Mouse (Mus musculus) adrenal gland (tissue): Measurements from ENCODE around the gene Hecw2.

Experiments used
- intact Hi-C: fragments of 180-260 bp; cut with DNase I; formaldehyde crosslinking; loops from one replicate; pipeline ENCODE4 v1.15.1; 2025

Gene Hecw2

DNA sequence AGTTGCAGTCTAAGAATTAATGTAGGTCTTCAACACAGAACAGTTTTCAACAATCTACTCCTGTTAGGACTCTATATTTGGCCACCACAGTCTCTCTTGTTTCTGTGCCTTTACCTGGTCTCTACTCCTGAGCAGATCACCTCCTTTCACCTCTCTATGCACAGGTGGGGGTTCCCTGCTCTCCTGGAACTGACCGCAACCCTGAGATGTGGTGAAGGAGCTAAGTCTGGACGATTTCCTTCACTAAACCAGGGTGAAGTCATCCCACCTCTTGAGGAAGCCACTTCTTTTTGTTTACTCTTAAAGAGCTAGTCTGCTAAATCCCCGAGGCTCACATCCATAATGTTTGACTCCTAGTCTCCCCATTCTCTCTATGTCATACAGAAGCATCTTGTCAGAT, 351.9 kb downstream of the Hecw2 start:
- intact Hi-C loops, result no loop called here

DNA sequence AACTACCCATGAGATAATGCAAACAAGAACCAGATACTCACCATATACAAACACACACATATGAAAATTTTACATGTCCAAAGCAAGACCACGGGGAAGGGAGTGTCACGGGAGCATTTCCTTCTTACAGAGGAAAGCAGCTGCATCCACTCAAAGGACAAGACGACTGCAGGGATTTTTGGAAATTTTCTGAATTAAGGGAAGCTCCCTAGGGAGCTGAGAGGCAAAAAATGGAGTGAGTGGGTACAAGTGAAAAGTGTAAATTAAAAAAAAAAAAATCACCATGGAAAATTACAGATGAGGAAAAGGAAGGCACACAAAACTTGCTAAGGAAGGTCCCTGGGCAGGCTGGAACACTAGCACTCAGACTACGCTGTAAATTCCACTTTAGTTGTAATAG, 353.9 kb downstream of the Hecw2 start:
- intact Hi-C loops, result no loop called here

DNA sequence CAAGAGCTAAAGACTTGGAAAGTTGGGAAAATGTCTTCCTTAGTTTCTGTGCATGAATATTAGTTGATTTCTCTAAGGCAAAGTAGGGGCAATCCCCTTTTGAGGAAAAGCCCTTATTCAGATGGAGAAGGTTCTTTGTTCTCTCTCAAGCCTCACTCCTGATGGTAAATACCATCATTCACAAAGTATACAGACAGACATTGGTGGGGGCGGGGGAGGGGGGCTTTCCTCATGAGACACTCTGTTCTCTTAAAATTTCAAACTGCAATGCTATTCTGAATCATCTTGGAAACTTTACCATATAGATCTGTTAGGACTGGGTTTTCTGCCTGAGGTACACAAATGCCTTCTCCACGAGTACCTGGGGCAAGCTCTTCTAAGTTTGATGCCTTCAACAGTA, 355.6 kb downstream of the Hecw2 start:
- intact Hi-C loops, result no loop called here

DNA sequence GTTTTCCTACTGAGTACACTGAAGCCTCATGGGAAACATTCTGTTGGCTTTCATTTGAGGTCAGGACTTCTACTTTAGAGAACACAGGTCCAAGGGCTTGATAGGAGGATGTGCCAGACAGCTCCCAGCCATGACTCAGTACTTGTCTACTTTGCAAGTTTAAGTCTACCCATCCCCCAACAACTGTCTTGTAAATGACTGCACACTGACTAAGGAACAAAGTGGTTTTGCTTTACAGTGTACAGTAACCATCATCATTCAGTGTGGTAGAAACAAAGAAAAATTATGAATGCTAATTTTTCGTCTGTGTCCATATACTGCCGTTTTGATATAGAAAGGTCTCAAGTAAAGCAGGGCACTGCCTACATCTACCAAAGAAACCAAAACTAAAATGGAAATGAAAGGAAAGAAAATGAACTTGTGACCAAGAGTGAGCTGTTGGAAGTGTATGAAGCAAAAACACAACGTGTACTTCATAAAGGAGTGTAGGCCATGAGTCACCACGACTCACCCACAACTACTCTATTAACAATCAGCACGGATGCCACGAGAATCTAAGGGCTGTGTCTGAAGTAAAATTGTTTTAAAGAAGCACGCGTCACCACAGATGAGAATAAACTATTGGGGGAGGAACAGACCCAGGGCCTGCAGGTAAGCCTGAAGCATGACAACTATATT, 356.6 kb downstream of the Hecw2 start:
- intact Hi-C loops, result no loop called here

DNA sequence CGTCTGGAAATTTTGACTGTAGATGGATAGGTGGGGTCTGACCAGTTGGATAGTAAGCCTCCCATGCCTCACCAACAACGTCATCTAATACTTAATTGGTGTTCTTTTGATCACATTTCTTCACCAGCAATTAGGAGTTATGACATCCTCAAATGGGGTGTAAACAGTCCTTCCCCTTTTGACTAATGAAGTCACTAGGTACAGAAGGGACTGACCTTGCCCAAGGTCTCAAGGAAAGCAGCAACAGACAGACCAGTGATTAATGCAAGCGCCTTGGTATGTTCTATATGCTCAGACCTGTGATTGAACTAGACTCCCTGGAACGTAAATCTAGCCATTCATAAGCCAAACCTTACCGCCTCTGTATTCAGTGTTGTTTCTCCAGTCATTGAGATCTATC, 364.7 kb downstream of the Hecw2 start:
- intact Hi-C loops, result no loop called here

DNA sequence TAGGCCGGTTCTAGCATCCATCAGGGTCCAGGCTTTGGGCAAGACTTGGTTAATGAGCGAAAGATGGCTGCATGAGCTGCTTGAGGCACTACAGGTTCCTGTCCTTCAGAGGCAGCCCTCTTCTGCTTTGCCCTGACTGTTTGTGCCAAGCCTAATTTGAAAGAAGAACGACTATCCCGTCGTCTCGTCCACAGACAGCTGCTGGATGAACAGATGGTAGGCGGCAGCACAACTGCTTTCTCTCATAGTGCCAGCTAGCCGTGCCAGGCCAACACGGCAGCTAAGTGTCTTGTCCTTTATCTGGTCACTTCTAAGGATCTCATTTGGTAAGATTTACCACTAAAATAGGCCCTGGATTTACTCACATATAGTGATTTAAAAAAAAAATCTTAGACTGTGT, 365.9 kb downstream of the Hecw2 start:
- intact Hi-C loops, result no loop called here

DNA sequence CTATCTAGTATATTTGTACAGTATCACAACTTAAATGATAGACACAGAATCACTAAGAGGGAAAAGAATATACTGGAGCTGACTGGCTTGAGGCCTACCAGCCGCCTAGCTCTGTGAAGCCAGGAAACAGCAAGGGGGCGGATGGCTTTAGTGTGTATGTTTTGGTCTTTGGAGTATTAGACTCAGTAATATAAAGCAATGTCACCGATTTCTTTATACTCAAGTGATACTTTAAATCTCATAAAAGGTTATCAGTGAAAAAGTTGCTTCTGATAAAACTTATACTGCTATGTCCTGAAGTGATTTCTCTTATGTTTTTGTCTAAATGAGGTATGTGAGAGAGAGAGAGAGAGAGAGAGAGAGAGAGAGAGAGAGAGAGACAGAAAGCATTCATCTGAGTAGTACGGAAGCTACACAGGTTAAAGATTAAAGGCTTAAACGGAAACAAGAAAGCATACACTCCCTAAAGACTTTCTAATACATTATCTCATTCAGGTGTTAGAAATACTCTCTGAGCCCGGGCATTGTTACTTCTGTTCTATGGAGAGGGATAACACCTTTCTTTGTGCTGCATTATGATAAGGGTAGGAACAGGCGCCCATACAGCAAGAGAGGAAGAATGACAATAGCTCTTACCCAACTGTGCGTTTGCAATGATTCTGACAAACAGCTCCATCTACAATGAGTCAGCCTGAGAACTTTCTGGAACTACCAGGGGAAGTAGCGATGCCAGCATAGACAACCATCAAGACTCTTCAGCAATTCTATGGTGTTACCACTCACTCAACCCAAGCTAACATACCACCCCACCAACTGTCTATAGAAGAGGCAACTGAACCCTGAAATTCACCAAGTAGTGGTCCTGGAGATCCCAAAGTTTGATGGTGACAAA, 370.3 kb downstream of the Hecw2 start:
- intact Hi-C loops, result no loop called here

DNA sequence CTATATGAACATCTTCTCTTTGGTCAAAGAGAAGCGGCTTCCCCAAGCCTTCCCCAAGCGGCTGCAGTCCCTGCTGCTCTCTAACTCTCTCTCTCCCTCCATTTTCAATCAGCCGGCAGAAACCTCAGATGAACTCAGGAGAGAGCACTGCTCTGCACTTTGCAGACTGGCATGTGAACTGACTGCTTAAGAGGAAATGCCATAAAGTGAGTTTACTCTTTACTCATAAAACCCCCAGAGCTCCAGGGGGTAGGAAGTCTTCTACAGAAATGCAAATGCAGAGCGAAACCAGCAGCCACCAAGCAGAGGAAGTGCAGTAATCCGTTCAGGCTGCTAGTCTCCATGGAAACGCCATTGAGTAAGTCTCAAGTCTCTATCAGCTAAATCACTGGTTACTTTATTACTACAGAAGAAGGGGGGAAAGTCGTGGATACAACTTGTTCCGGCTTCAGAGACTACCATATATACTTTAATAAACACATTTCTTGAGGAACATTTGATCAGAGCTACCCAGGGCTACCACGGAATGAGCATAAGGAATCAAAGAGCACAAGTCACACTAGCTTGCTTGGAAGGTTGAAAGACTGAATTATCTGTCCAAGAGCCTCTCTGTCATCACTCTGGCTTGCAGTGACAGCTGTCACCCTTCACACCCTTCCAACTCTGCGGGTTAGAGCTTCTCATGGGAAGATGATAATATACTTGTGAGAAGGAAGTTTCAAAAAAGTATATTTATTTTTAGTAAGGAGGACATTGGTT, 371.1 kb downstream of the Hecw2 start:
- intact Hi-C loops, result no loop called here

DNA sequence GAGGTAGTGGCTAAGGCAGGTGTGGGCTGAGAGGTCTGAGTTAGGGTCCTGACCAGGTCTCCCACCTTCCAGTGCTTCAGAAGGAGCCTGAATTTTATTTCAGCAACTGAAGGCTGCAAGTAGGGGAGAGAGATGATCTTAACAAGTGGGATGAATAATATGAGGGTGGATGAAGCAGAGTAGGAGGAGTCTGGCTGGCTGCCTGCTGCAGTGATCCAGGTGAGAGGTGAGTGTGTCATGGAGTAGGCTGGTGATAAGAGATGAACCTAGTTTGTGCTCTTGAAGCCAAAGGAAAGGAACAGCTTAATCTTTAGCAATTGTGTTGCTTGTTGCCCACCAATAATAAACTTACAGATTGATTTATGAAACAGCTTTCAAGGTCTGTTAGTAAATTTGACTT, 373.0 kb downstream of the Hecw2 start:
- intact Hi-C loops, result no loop called here

DNA sequence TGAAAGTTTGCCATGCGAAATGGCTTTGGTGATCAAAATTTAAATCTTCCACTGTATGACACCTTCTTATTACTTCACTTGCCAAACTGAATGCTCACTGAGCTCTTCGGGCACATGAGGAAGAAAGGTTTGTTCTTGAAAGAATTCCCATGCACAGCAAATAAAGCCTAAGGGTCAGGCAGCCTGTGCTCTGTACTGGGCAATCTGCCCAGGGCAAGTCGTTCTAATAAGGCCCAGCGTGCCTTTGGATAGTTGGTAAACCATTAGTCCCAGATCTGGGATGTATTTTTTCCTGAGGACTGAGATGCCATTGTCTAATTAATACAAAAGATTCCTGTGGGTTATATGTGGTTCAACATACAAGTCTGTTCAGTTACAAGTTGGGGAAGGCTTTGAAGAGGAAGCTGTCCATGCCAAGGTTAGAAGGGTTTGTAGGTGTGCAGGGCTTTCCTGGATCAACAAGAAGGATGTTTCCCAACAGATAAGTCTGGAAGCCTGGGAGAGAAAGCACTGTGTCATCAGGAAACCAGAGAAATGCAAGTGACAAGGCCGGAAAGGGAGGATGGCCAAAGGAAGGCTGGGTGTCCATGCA, 374.8 kb downstream of the Hecw2 start:
- intact Hi-C loops, result no loop called here

DNA sequence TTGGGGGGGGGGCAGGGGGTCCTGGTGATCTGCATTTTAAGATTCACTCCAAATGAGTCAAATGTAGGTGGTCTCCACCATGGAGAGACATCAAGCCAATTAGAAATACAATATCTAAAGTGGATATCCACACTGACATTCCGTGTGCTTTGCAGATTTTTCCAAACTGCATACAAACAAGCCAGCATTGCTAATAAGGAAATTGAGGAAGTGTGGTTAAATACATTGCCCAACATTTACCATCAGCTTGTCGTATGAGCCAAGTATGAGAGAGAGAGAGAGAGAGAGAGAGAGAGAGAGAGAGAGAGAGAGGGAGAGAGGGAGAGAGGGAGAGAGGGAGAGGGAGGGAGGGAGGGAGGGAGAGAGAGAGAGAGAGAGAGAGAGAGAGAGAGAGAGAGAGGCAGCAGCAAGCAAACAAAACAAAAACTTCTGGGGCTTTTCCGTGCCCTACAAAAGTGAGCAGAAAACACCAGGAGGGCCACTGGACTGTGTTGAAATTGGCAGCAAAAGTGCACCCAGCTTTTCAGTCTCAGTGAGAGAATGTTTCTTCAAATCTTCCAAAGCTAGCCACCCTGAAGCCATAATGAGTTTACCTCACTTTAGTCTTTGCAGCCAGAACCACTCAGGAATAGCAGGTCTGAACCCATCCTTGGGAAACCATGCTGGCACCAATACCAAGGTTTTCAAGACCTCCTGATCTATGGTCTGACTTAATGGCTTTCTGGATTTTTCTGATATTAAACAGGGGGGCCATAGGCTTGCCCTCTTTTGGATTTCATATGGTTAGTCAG, 376.7 kb downstream of the Hecw2 start:
- intact Hi-C loops, result no loop called here

DNA sequence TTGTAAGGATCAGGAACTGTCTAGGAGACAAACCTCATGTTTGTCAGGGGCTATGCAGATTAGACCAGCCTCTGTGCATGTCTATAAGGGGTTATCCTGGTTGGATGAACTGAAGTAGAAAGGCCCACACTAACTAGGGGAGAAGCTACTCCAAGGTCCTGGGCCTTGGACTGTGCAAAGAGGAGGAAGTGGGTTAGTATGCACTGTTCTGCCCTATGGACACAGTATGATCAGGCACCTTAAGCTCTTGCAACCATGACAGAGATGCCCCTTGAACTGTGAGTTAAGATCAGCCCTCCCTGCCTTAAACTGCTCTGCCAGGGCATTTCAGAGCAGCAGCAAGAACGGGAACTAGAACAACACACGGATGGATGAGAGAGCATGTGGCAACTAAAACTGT, 378.6 kb downstream of the Hecw2 start:
- intact Hi-C loops, result no loop called here

DNA sequence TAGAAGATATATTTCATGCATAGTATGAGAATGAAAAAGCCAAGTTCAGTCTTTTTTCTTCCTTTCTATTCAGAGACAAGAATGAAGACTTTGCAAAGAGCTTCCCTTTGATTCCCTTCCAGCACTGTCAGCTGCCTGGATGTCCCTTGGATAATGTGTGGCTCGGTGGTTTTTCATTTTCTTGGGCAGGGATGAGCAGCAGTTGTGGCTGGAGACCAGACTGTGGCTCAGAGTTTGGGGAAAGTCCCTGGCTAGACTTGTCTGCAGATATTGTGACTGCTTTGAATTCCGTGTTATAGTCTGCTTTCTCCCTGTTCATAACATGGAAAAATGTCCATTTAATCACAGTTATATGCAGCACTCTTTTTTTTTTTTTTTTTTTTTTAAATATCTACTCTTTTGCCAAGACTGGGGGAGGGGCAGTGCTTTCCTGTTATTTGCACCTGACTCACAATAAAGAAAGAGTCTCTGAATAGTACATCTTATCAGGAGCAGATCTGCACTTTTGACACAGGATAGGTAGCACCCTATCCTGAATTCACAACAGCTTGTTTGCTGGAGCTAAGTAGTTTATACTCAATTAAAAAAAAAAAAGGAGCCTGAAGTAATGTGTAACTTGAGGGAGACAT, 380.8 kb downstream of the Hecw2 start:
- intact Hi-C loops, result no loop called here

DNA sequence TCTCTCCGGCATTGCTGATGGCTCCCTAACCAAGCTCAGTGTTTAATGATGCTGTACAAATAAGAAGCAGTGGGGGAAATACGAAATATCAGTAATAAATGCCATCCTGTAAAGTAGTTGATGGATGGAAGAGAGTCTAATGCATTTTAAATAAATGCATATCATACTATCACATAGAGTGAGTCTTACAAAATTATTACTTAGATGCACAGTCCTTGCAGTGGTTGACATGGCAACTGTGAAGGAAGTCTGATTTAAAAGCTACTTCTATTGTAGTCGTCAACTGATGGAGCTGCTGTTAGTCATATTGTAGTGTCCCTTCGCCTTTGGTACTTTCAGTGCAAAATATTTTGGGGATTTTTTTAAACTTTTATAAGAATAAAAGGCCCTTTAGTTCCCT, 383.0 kb downstream of the Hecw2 start:
- intact Hi-C loops, result no loop called here

DNA sequence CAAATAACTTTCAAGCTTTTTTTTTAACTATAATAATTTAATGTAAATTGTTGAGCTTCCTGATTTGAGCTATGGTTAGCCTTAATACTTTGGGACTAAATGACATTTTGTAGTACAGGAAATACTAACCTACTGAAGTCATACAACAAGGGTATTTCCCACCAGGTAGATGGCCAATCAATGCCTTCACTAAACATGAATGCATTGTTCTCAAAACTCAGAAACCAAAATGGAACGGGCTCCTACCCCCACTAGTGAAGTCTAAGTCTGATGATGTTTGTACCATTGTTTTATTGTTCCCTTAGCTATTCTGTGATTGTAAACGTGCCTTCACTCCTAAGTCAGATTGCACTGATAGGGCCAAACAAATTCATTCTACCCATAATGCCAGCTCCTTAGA, 386.7 kb downstream of the Hecw2 start:
- intact Hi-C loops, result no loop called here

DNA sequence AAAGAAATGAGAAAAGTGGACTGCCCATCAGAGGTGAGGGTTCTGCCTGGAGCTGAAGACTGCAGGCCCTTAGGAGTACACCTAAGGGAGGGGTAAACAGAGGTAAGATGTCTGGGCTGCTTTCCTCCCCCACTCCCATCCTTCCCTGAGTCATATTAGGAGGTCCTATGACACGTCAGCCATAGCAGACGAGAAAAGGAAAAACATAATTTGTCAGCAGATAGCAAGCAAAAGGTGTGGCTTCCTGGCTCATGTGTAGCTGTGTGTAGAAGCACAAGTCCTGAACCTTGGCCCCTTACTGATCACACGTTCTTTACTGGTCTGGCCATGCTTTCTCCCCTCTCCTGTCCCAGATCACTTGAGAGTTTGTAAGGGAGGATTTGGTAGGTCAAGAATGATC, 397.2 kb downstream of the Hecw2 start:
- intact Hi-C loops, result no loop called here

DNA sequence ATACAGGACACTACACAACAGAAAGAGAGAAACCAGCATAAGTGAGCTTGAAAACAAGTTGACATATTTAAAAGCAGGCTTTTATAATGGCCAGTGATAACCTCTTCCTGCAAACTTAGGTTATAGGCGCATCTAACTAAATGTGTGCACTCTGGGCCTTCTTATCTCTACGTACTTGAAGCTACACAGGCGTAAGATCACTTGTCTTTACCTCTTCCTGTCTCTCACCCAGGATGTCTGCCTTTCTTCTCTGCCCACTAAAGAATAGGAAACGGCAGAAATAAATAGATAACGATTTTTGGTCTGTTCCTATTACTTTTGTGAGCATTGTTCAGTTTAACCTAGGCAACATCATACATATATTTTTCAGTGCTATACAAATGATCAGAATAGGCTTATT, 397.9 kb downstream of the Hecw2 start:
- intact Hi-C loops, result no loop called here

DNA sequence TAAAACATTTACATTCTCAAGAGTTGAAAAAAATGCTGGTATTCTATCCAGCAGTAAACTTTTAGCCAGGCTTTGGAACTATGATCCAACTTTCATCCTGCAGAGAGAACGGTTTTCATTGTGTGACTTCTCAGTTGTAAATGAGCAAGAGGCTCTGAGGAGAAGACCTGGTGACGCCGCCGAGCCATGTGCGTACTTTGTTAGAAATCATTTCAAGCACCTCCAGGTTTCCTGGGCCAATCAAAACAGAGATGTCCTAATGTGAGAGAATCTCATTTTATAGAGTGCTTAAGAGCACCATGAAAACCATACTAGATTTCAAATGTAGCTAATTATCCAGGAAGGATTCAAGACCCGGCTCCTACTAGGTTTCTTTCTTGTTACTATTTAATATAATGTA, 398.7 kb downstream of the Hecw2 start:
- intact Hi-C loops, result no loop called here

DNA sequence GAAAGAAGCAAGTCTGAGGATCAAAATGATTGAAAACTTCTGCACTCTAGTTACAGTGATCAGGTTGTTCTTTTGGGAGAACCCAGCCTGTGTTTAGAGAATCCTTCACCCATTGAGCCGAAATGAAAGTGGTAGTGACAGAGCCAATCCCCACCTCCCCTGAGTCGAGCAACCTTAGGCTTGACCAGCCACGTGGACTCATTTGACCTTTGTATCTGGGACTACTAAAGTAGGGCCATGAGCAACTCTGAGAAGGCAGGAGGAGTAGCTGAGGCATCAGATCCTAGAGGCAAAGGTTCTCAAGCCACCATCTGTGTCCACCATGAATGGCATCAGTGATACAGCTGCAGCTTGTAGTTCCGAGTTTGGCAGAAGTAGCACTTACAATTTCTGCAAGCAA, 399.4 kb downstream of the Hecw2 start:
- intact Hi-C loops, result no loop called here

DNA sequence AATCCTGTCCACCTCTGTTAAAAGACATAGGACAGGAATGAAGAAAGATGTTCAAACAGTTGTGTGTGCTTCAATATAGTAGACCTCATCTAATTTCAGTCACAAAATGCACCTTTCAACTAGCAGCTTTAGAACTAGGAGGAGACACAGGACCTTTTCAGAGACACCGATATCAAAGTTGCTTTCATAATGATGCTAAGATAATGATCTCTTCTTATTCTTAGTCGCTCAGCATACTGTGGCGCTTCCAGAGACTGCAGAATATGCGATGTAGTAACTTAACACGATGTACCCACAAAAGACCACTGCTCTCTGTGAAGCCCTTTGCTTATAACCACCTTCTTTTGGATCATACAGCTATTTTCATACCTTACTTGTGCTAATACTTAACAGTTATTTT, 399.9 kb downstream of the Hecw2 start:
- intact Hi-C loops, result no loop called here

DNA sequence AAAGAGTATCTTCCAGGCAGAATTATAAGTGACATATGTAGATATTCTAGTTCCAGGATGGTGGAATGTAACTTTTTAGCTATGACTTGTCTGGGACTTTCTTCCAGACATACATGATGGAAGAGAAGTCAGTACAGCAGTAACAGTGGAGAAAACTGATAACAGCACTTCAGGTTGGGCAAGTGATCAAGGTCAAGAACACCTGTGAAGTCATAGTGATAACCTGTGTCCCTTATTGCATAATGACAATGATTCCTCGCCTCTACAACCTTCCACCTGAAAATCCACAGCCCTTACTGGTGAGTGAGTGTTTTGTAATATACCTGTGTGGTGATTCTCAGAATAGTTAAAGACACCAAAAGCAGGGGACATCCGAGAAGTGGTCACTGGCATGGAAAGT, 400.7 kb downstream of the Hecw2 start:
- intact Hi-C loops, result no loop called here
